Mouse (Mus musculus) spleen, postnatal 4 days (tissue): ENCODE measurements around the gene Apobec2.

ENCODE experiments used
- DNase-seq, 2 experiments: peaks; one replicate each; pipeline ENCODE4 v3.0.0; 2022; ENCODE audit warnings: low spot score in 2 of 2

Apobec2 gene

DNA sequence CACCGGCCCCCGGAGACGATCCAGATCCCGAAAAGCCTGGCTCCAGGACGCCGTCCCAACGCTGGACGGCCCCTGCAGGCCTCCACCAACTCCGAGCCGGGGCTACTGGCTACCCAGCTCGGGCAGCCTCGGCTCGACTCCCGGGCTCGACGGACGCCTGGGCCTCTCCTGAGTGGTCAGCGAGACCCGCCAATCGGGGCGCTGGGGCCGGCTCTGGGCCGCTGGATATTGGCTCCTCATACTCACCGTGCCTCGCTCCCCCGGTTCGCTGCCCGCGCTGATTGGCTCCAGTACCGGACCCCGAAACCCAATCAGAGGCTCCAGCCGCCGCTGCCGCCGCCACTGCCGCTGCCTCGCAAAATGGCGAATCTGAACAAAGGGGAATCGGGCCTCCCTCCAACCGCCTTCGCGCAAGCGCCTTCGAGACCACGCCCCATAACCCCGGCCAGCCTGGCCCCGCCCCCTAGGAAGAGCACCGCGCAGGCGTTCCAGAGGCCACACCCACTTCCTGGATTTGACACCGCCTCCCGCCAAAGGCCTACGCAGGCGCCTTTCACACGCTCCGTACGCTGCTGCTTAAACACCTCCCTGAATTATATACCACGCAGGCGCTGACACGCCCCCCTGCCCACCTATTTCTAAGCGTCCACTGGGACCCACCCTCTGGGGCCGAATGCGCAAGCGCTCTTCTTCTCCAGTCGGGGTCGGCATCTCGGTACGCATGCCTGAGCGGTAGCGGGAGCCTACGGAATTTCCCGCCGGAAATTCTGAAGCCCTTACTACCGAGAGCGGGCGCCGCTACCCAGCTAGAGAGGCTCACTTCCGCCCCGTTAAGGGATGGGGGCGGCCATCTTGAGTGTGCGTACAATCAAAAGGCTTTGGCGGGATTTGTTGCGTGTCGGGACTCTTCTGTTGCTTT lies 23.1 kb downstream of the Apobec2 start, which contains the start of the genes Nfya and Oard1:
Gene Nfya, minus strand, starts transcription at position 527 of the 919 bp plus-strand sequence.
Gene Oard1, plus strand, starts transcription at position 635 of the 919 bp plus-strand sequence.
- DNase-seq: peak; percentile 100

GRCm38 (mm10) chr17:48408526-48409291 lies 24.0 kb downstream of the Apobec2 start:
- DNase-seq: peak; percentile 87 to 94

- DNase-seq: no peak
Observed at GRCm38 (mm10) chr17:48407910-48408525, 24.7 kb downstream of the Apobec2 start.

GRCm38 (mm10) chr17:48407154-48407553 lies 25.6 kb downstream of the Apobec2 start:
- peak; percentile 45 to 70 for DNase-seq

GRCm38 (mm10) chr17:48404706-48405105 lies 28.0 kb downstream of the Apobec2 start:
- DNase-seq: no peak

DNA sequence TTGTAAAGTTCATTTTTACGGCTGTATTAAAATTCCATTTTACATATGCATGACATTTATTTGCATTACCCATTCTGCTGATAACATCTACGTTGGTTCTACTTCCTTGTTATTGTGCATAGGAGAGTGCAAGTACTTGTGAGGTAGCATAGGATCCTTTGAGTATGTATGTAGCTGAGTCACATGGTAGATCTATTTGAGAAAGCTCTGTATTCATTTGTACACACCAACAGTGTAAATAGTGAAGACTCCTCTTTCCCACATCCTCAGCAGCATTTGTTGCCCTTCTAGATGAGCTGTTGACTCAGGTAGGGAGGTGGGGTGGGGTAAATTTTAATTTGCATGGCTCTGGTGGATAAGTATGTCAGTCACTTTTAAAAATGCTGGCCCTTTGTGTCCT lies 28.9 kb downstream of the Apobec2 start:
- no peak for DNase-seq

DNA sequence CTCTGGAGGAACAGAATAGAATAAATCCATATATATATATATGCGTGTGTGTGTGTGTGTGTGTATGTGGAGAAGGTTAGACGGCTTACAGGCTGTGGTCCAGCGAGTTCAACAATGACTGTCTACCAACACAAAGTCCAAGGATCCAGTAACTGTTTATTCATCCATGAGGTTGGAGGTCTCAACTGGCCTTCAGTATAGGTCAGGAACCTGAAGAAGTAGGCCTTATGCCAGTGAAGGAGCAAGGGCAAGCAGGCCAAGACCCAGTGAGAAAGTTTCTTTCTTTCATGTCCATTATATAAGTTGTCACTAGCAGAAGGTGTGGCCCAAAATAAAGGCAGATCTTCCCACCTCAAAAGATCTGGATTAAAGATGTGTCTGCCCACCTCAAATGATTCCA lies 30.0 kb downstream of the Apobec2 start:
- no peak for DNase-seq

- no peak for DNase-seq
Observed at GRCm38 (mm10) chr17:48401710-48402109, 31.0 kb downstream of the Apobec2 start.

DNA sequence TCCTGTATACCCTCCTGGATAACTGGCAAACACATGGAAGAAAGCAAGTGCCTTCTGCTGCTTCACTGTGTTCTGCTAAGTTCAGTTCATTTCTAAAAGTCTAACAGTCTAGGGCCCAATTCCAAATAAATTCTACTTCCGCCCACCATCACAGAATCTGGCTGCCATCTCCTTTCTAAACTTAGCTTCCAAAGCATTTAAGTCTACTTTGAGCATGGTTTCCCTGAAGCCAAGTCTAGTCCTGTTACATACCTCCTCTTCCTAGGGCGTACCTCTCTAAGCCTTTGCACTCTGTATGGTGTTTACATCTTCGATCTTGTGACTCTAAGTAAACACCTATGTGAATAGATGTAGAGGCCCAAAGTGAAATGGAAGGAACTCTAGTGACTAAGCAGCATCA lies 40.1 kb downstream of the Apobec2 start:
- DNase-seq: no peak

GRCm38 (mm10) chr17:48391446-48391845 lies 41.3 kb downstream of the Apobec2 start:
- no peak for DNase-seq

- DNase-seq: no peak
Observed at GRCm38 (mm10) chr17:48389442-48389841, 43.3 kb downstream of the Apobec2 start.

DNA sequence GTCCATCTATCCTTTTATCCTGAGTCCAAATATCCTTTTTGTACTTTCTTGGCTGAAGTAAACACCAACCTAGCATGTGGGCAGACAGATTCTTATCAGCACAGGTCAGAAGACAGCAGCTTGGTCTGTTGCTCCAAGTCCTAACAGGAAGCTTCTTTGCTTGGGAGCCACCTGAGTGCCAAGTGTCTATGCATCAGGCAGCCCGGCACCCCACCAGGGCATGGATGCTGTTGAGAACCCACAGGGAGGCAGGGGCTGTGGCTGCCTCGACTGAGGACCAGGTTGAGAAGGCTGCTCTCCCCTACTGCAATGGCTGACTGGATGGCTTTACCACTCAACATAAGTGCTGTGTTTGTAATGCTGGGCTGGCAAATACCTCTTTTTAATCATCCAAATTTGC lies 44.1 kb downstream of the Apobec2 start:
- no peak for DNase-seq

DNA sequence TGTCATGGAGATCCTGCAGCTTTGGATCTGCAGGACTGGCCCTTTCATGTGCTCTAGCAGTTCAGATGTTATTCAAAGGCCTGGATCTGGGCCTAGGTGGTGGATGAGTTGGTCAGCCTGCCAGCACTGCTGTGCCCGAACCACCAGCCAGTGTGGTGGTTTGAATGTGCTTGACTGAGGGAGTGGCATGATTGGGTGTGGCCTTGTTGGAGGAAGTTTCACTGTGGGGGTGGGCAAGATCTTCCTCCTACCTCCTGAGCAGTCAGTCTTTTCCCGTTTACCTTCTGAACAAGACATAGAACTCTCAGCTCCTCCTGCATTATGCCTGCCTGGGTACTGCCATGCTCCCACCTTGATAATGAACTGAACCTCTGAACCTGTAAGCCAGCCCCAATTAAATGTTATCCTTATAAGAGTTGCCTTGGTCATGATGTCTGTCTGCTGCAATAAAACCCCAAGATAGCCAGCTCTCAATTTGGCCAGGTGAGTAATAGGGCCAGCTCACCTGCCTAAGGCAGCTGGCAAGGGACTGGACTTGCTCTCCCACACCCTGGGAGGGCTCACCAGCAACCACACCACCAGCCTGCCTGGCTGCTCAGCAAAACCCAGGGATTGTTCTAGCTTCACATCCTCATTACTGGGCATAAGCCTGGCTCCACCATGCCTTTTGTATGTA lies 46.8 kb downstream of the Apobec2 start:
- DNase-seq: no peak

DNA sequence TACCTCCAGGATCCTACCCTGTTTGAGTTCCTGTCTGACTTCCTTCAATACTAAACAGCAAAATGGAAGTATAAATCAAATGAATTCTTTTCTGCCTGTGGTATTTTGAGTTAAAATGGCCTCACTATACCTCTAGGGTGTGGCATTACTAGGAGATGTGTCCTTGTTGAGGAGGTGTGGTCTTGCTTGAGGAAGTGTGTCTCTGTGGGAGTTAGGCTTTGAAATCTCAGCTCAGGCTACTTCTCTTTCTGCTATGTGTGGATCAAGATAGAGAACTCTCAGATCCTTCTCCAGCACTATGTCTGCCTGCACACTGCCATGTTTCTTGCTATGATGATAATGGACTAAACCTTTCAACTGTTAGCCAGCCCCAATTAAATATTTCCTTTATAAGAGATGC lies 53.7 kb downstream of the Apobec2 start:
- no peak for DNase-seq

DNA sequence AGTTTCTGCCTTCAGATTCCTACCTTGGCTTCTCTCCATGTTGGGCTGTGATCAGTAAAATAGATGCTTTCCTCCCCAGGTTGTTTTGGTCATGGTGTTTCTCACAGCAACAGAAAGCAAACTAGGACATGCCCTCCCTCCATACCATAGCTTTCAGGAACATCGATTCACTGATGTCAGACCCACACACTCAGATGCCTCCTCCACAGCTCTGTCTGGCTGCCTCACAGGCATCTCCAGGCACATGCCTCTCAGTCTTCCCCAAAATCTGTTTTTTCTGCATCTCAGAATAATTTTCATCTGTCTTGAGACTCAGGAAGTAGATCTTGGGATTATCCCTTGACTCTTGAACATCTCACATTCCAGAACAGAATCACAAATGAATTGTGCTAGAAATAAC lies 56.6 kb downstream of the Apobec2 start:
- DNase-seq: no peak

GRCm38 (mm10) chr17:48372987-48373386 lies 59.7 kb downstream of the Apobec2 start:
- DNase-seq: no peak

GRCm38 (mm10) chr17:48371621-48372020 lies 61.1 kb downstream of the Apobec2 start:
- no peak for DNase-seq
